Mouse (Mus musculus) bone marrow macrophage, adult 2 months (primary cell): ENCODE results near the gene Mrps14.

Source experiments
- CTCF ChIP-seq: IDR thresholded peaks from 2 replicates; pipeline ENCODE4 v1.5.1; 2012; ENCODE audit warnings: low read depth, mild to moderate bottlenecking, low read length, moderate library complexity
- POLR2A ChIP-seq: IDR thresholded peaks from 2 replicates; pipeline ENCODE4 v1.6.1; 2012; ENCODE audit warnings: mild to moderate bottlenecking, low read depth, low read length, borderline replicate concordance

- TF ChIP-seq POLR2A (no peak), CTCF (no peak)
These were observed 14.8 kb downstream of the Mrps14 start for GRCm38 (mm10) chr1:160209844-160210243.
